Mouse (Mus musculus) ovary, adult 18-20 months (tissue): ENCODE measurements around the gene Spata2l.
"Not testable (repeated sequence)": the region's sequence is repeated elsewhere in the genome, so short reads cannot be mapped to it uniquely, and the experiment has no call there.

Experiments used
- DNase-seq: peaks from one replicate; pipeline ENCODE4 v3.0.0; 2022; ENCODE audit warnings: low spot score, mixed read lengths

The Spata2l gene

GRCm38 (mm10) chr8:123247748-123248147 is 11.7 kb upstream of the Spata2l start:
- DNase-seq, result no peak

- DNase-seq, result no peak
Observed at GRCm38 (mm10) chr8:123245543-123245942, 9.5 kb upstream of the Spata2l start.

- no peak for DNase-seq
Observed at GRCm38 (mm10) chr8:123244382-123244781, 8.3 kb upstream of the Spata2l start.

GRCm38 (mm10) chr8:123243053-123243452 is 7.0 kb upstream of the Spata2l start:
- DNase-seq, result no peak

- DNase-seq, result no peak
Observed at GRCm38 (mm10) chr8:123242107-123242923, 6.3 kb upstream of the Spata2l start.

- no peak for DNase-seq
Observed at GRCm38 (mm10) chr8:123239398-123239797, 3.4 kb upstream of the Spata2l start.

- no peak for DNase-seq
Observed at GRCm38 (mm10) chr8:123234918-123235519, 1.0 kb downstream of the Spata2l start.

- no peak for DNase-seq
Observed at GRCm38 (mm10) chr8:123233760-123234159, 2.3 kb downstream of the Spata2l start.

GRCm38 (mm10) chr8:123233300-123233699 is 2.7 kb downstream of the Spata2l start:
- DNase-seq, result no peak

GRCm38 (mm10) chr8:123232553-123232952 is 3.5 kb downstream of the Spata2l start:
- DNase-seq, result no peak

- no peak for DNase-seq
Observed at GRCm38 (mm10) chr8:123231742-123232141, 4.3 kb downstream of the Spata2l start.

GRCm38 (mm10) chr8:123230326-123230725 is 5.7 kb downstream of the Spata2l start:
- not testable (repeated sequence) for DNase-seq

- DNase-seq, result no peak
Observed at GRCm38 (mm10) chr8:123228416-123228815, 7.6 kb downstream of the Spata2l start.

- peak; percentile 88 for DNase-seq
Observed at GRCm38 (mm10) chr8:123224278-123225266, 11.5 kb downstream of the Spata2l start, which contains the start of gene Cdk10. Gene Cdk10, plus strand, starts transcription at chr8:123224842.

GRCm38 (mm10) chr8:123220917-123221316 is 15.1 kb downstream of the Spata2l start:
- no peak for DNase-seq

- no peak for DNase-seq
Observed at GRCm38 (mm10) chr8:123215430-123215829, 20.6 kb downstream of the Spata2l start.

- DNase-seq, result no peak
Observed at GRCm38 (mm10) chr8:123213118-123213772, 22.8 kb downstream of the Spata2l start.

- peak; percentile 95 for DNase-seq
Observed at GRCm38 (mm10) chr8:123212321-123213117, 23.5 kb downstream of the Spata2l start, which contains the start of the genes Chmp1a and Spata33. Gene Chmp1a, minus strand, starts transcription at chr8:123212763. Gene Spata33, plus strand, starts transcription at chr8:123212832.

- no peak for DNase-seq
Observed at GRCm38 (mm10) chr8:123211876-123212275, 24.2 kb downstream of the Spata2l start.

GRCm38 (mm10) chr8:123203571-123203970 is 32.5 kb downstream of the Spata2l start:
- no peak for DNase-seq

- DNase-seq, result no peak
Observed at GRCm38 (mm10) chr8:123202288-123202687, 33.7 kb downstream of the Spata2l start.
